Mouse (Mus musculus) granulocyte monocyte progenitor cell, adult 5-6 weeks (primary cell): ENCODE measurements around the gene Cox11. TPM values are rescaled to one million over a fixed set of nuclear protein-coding genes. Genes with fewer than 3 reads are reported as not detected.

Experiments
- ATAC-seq: replicated peaks from 2 replicates; pipeline ENCODE4 v1.8.0; 2016; ENCODE audit warnings: mild to moderate bottlenecking, moderate TSS enrichment, inconsistent platforms; ENCODE audit not compliant: poor library complexity, severe bottlenecking
- total RNA-seq, 2 experiments: library from RNA; stranded (forward) in 1 of 2; stranded (reverse) in 1 of 2; fragments of 200-712, 200-1000 nt in 1 of 2; fragments of >200 nt in 1 of 2; fragmentation: Nextera tagmentation in 1 of 2; gene quantifications; 2 replicates each; pipeline ENCODE4 v1.2.3; 2014 to 2017

The Cox11 gene
- 8.4 and 19.9 TPM in 2 replicates for total RNA-seq (2014; fragmentation: Nextera tagmentation)
- total RNA-seq (2017): 12.2 and 20.3 TPM in 2 replicates

GRCm38 (mm10) chr11:90637440-90638311, at the start of gene Cox11, which contains the start of gene Stxbp4:
TSS of gene Cox11 (plus strand) at chr11:90638173.
TSS of gene Stxbp4 (minus strand) at chr11:90638084.
- peak; percentile 97 for ATAC-seq

- ATAC-seq: no peak
Observed at GRCm38 (mm10) chr11:90590996-90591395, 47.0 kb upstream of the Cox11 start.

- no peak for ATAC-seq
Observed at GRCm38 (mm10) chr11:90595826-90596225, 42.1 kb upstream of the Cox11 start.

- ATAC-seq: no peak
Observed at GRCm38 (mm10) chr11:90603066-90603465, 34.9 kb upstream of the Cox11 start.

- ATAC-seq: no peak
Observed at GRCm38 (mm10) chr11:90612118-90612517, 25.9 kb upstream of the Cox11 start.

- no peak for ATAC-seq
Observed at GRCm38 (mm10) chr11:90614743-90615142, 23.2 kb upstream of the Cox11 start.

GRCm38 (mm10) chr11:90616431-90616830, 21.5 kb upstream of the Cox11 start:
- peak; percentile 74 for ATAC-seq

GRCm38 (mm10) chr11:90622044-90622443, 15.9 kb upstream of the Cox11 start:
- ATAC-seq: no peak

- no peak for ATAC-seq
Observed at GRCm38 (mm10) chr11:90622500-90622899, 15.5 kb upstream of the Cox11 start.

GRCm38 (mm10) chr11:90623477-90623876, 14.5 kb upstream of the Cox11 start:
- ATAC-seq: peak; percentile 69

GRCm38 (mm10) chr11:90625174-90625573, 12.8 kb upstream of the Cox11 start:
- no peak for ATAC-seq

GRCm38 (mm10) chr11:90627751-90628150, 10.2 kb upstream of the Cox11 start:
- ATAC-seq: no peak

GRCm38 (mm10) chr11:90632480-90632879, 5.5 kb upstream of the Cox11 start:
- no peak for ATAC-seq

- ATAC-seq: no peak
Observed at GRCm38 (mm10) chr11:90634661-90635060, 3.3 kb upstream of the Cox11 start.

GRCm38 (mm10) chr11:90638312-90638830, 398 bp downstream of the Cox11 start:
- peak; percentile 12 for ATAC-seq

- ATAC-seq: no peak
Observed at GRCm38 (mm10) chr11:90649777-90650176, 11.8 kb downstream of the Cox11 start.

GRCm38 (mm10) chr11:90650231-90650885, 12.4 kb downstream of the Cox11 start:
- no peak for ATAC-seq

- no peak for ATAC-seq
Observed at GRCm38 (mm10) chr11:90652603-90653002, 14.6 kb downstream of the Cox11 start.

- ATAC-seq: no peak
Observed at GRCm38 (mm10) chr11:90657527-90657926, 19.6 kb downstream of the Cox11 start.

- no peak for ATAC-seq
Observed at GRCm38 (mm10) chr11:90660662-90661061, 22.7 kb downstream of the Cox11 start.

GRCm38 (mm10) chr11:90663052-90663451, 25.1 kb downstream of the Cox11 start:
- ATAC-seq: no peak
